Mouse (Mus musculus) splenic B cell, adult 2 months (primary cell): Measurements from ENCODE around the gene C1qtnf1.
A peak's percentile ranks its signal among the peaks of the same experiment; 100 is the strongest.
"Not testable (repeated sequence)": the region's sequence is repeated elsewhere in the genome, so short reads cannot be mapped to it uniquely, and the experiment has no call there.

Experiments used
- DNase-seq: peaks from one replicate; pipeline ENCODE4 v3.0.0-alpha.2; 2011; ENCODE audit warnings: low read depth, low spot score
- H3K27me3 ChIP-seq: 2 replicates; pipeline ENCODE4 v1.6.1; 2012; ENCODE audit warnings: mild to moderate bottlenecking, low read length, moderate library complexity, mixed read lengths; ENCODE audit not compliant: control insufficient read depth, poor library complexity, insufficient read depth, severe bottlenecking
- H3K36me3 ChIP-seq: 2 replicates; pipeline ENCODE4 v1.6.1; 2012; ENCODE audit warnings: mild to moderate bottlenecking, low read length, moderate library complexity, mixed read lengths; ENCODE audit not compliant: control insufficient read depth, poor library complexity, insufficient read depth, severe bottlenecking

The C1qtnf1 gene

GRCm38 (mm10) chr11:118427986-118428385, at the start of gene C1qtnf1:
Gene C1qtnf1 (plus strand): TSS chr11:118428203.
- Histone ChIP-seq H3K27me3 (no peaks in the 10 kb centered on the region), H3K36me3 (no peaks in the 10 kb centered on the region)
- no peak for DNase-seq

- no peak for DNase-seq
- no peaks in the 10 kb centered on the region for H3K27me3 ChIP-seq
- H3K36me3 ChIP-seq = no peaks in the 10 kb centered on the region
Measured at GRCm38 (mm10) chr11:118378656-118379055, 49.3 kb upstream of the C1qtnf1 start.

GRCm38 (mm10) chr11:118379251-118380009, 48.6 kb upstream of the C1qtnf1 start:
- H3K36me3 ChIP-seq = no peaks in the 10 kb centered on the region
- H3K27me3 ChIP-seq = no peaks in the 10 kb centered on the region
- peak; percentile 77 for DNase-seq

GRCm38 (mm10) chr11:118387816-118388215, 40.2 kb upstream of the C1qtnf1 start:
- not testable (repeated sequence) for DNase-seq, H3K36me3 ChIP-seq, H3K27me3 ChIP-seq

GRCm38 (mm10) chr11:118393991-118394390, 34.0 kb upstream of the C1qtnf1 start:
- no peak for DNase-seq
- peaks cover 1% of the 10 kb centered on the region; the same call in 1 of the 2 replicates for H3K36me3 ChIP-seq
- no peaks in the 10 kb centered on the region for H3K27me3 ChIP-seq

- Histone ChIP-seq H3K27me3 (no peaks in the 10 kb centered on the region), H3K36me3 (peaks cover 1% of the 10 kb centered on the region; the same call in 1 of the 2 replicates)
- DNase-seq = no peak
Measured at GRCm38 (mm10) chr11:118394538-118394937, 33.5 kb upstream of the C1qtnf1 start.

GRCm38 (mm10) chr11:118397806-118398530, 30.0 kb upstream of the C1qtnf1 start:
- Histone ChIP-seq H3K36me3 (peaks cover 1% of the 10 kb centered on the region; the same call in 1 of the 2 replicates), H3K27me3 (no peaks in the 10 kb centered on the region)
- DNase-seq = no peak

GRCm38 (mm10) chr11:118399891-118400565, 28.0 kb upstream of the C1qtnf1 start:
- no peaks in the 10 kb centered on the region; the same call in 1 of the 2 replicates for H3K36me3 ChIP-seq
- no peak for DNase-seq

GRCm38 (mm10) chr11:118400566-118400936, 27.5 kb upstream of the C1qtnf1 start:
- Histone ChIP-seq H3K27me3 (no peaks in the 10 kb centered on the region), H3K36me3 (no peaks in the 10 kb centered on the region; the same call in 1 of the 2 replicates)
- DNase-seq = no peak

More at GRCm38 (mm10) chr11:118399891-118400565, 28.0 kb upstream of the C1qtnf1 start:
- no peaks in the 10 kb centered on the region for H3K27me3 ChIP-seq

GRCm38 (mm10) chr11:118401195-118401594, 26.8 kb upstream of the C1qtnf1 start:
- Histone ChIP-seq H3K27me3 (no peaks in the 10 kb centered on the region), H3K36me3 (no peaks in the 10 kb centered on the region; the same call in 1 of the 2 replicates)
- no peak for DNase-seq

- no peaks in the 10 kb centered on the region for H3K36me3 ChIP-seq
- no peaks in the 10 kb centered on the region for H3K27me3 ChIP-seq
- peak; percentile 48 for DNase-seq
Measured at GRCm38 (mm10) chr11:118401760-118402280, 26.2 kb upstream of the C1qtnf1 start, which contains the start of gene Lgals3bp. Gene Lgals3bp (minus strand): TSS chr11:118402092.

GRCm38 (mm10) chr11:118403183-118403582, 24.8 kb upstream of the C1qtnf1 start:
- no peaks in the 10 kb centered on the region for H3K27me3 ChIP-seq
- DNase-seq = no peak
- H3K36me3 ChIP-seq = peaks cover 2% of the 10 kb centered on the region; the same call in 1 of the 2 replicates

- DNase-seq = peak; percentile 55
- no peaks in the 10 kb centered on the region for H3K27me3 ChIP-seq
- peaks cover 2% of the 10 kb centered on the region; the same call in 1 of the 2 replicates for H3K36me3 ChIP-seq
Measured at GRCm38 (mm10) chr11:118403951-118404899, 23.8 kb upstream of the C1qtnf1 start.
